Mouse (Mus musculus) retina, adult 2 months (tissue): ENCODE measurements around the gene Rcan2.

Experiments
- DNase-seq: peaks from one replicate; pipeline ENCODE4 v3.0.0-alpha.2; 2012; ENCODE audit warnings: low read depth, low spot score

Gene Rcan2

DNA sequence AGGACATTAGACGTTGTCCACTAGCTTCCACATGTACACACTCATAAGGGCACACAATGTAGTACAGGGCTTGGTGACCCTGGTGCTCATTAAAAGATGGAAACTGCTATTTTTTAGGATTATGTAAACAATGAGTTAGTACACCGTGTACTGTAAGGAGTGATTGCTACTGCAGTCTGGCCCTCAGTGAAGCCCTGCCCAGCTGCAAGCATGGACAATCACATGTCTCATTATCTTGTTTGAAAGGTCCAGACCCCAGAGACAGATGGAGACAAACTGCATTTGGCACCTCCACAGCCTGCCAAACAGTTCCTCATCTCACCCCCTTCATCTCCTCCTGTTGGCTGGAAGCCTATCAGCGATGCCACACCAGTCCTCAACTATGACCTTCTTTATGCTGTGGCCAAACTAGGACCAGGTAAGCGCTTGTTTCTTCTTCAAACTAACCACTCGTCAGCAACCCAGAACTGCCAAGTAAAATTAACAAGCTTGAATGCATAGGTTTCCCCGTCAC lies 219.6 kb downstream of the Rcan2 start:
- DNase-seq = no peak

DNA sequence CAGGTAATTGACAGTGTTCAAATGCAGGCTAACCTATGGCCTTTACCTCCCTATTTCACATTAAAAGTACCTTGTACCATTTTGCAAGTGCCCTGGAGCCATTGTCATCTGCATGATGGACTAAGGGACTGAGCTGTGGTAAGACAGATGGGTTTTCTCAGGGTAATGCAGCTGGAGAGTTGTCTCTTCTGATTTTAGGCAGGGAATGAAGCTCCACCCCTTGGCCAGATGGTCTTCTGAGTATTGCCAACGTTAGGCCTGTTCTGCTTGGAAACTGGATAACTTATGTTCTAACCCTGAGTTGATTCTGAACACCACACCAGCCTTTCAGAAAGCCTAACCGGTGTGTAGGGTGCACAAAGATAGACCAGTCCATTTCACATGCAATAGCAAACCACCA lies 222.7 kb downstream of the Rcan2 start:
- no peak for DNase-seq

DNA sequence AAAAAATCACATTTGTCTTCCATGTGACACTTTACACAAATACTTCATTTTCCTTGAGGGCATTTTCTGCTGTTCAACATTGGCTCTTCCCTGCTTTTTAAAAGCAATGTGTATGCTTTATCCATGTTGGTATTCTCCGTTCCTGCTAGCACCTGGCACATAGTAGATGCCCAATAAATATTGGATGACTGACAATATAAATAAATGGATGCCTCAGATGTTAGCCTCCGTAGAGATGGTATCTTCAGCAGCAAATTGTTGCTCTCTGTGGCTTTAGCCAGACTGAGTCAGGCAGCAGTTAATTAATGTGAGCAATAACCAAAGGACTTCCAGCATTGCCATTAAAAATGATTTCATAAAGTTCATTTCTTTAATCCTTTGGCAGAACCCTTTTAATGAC lies 223.9 kb downstream of the Rcan2 start:
- DNase-seq = no peak

DNA sequence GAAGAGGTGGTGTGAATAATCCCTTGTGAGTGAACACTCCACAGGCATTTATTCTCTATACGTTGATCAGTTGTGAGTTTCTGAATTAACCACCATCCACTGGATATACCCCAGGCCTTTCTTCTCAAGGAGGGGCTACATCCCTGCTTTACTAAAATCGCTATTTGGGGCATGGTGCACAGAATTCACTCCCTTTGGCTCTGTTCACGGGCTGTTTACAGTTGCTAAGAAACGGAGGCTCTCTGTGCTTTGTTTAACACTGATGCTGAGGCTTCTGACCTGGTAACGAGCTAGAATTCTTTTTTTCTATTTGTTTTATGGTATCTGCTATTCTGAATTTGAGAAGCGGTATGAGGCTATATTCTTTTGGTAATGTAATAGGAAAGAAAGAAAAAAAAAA lies 224.8 kb downstream of the Rcan2 start:
- no peak for DNase-seq

DNA sequence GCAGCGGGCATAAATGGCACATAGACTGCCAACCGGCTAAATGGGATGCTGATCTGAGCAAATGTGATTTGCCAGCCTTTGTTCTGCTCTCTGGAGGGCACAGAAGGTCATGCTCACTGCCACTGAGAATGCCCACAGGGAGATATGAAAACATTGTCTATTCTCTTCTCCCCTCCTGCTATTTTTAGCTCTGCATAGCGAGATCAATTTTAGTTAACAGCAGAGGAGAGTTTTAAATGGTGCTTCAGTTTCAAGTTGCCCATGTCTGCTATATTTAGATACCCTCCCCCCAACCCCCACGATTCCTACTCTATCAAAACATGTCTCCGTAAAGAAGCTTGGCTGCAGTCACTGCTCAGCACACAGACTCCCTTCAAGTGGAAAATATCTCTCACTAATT lies 225.2 kb downstream of the Rcan2 start:
- DNase-seq = no peak

DNA sequence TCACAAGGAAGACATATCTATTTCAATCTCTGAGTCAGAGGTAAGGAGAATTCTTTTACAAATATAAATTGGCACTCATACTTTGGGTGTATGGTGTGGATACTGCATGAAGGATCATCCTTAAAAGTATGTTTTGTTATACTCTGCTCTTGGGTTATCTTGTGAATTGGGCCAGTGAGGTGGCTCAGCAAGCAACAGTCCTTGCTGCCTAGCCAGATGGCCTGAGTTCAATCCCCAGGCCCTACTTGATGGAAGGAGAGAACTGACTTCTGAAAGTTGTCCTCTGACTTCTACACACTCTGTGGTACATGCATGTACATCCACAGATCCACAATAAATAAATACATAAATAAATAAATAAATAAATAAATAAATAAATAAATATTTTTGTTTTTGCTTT lies 225.6 kb downstream of the Rcan2 start:
- no peak for DNase-seq

DNA sequence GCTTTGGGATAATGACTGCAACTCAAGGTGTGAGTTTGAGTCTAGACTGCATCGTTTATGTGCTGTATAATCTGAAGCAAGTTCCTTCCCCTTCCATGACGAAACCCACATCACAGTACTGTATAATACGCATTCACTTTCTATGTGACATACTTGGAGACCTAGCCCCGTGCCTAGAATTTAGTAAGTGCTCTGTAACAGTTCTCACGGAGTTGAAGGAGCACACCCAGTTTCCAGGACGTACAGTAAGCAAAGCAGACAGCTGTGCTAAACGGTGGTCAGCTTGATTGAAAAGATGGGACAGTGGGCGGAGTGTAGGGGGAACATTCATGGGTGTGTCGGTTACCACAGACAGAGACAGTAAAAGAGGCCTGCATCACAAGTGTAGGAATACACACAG lies 226.2 kb downstream of the Rcan2 start:
- DNase-seq = no peak

DNA sequence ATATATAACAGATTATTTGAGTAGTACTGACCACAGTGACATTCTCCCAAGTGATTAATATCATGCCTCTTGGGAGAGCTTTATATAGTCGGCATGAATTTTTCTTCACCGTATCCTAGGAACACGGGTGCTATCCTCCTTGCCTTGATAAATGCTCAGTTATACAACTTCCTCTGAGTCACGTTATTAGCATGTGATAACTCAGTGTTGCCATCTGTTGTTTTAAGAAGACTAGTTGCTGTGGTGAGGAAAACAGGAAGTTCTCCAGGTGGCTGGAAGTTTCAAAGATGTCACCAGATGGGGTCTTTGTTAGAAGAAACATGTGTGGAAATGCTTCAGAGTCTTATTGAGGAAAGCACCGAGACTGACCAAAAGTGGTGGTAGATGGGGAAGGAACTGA lies 228.5 kb downstream of the Rcan2 start:
- no peak for DNase-seq

DNA sequence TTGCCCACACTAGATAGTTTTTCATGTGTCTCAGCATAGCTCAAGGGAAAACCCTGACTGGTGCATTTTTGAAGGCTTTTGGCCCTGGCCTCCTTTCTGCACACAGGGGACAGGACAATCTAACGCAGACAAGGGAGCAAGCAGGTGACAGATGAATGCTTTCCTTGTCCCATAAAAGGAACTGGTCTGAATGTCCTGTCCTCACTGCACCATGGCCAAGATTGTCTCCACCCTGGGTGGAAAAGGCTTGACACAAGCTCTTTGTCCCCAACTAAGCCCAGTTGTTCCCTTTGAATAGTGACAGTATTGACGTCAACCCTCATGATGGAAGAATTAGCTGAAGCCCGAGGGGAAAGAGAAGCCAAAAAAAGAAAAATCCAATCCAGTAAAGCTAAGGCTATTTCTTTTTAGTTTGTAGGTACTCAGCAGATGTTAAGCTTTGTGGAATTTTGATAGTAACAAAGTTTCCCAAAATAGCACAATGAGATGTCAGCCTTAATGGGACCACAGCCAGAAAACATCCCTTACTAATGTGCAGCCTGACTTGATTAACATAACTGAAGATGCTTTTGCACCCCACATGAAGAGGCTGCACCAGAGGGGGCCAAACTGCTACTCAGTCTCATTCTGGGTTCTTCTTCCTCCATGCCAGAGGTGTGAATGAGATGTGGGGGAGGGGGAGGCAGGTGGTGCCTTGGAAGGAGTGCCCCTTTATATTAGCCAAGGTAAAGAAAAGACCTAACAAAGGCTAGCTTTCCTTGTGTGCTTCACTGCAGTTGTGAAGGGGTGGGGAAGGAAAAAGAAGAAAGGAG lies 229.8 kb downstream of the Rcan2 start:
- DNase-seq = no peak

DNA sequence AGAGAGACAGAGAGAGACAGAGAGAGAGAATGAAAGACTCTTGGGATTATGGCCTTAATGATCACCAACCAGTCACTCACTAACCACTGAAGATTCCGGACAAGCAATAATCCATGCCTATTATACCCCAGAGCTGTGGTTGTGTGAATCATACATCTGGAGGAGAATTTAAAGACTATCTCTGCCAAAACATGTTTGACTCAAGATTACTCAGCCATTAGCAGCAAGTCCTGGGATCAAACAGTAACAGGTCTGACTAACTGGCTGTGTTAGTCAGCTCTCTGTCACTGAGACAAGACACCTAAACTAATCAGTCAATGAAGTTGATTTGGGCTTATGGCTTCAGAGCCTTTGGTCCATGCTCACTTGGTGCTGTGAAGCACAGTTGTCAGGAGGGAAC lies 233.9 kb downstream of the Rcan2 start:
- no peak for DNase-seq

DNA sequence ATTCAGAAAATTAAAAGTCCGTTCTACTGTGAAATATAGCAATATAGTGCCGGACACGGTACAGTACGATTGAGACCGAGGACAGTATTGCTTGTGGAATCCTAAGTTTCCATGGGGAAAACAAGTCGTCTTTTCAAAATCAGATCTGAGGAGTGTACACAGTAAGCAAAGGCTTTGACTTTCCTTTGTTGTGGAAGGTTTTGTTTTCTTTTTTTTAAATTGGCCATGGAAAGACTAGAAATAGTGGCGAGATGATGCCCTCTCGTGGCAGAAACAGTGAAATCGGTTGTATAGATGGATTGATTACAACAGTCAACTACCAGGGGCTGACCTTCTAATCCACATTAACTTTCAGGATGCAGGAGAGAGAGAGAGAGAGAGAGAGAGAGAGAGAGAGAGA lies 237.5 kb downstream of the Rcan2 start:
- no peak for DNase-seq

DNA sequence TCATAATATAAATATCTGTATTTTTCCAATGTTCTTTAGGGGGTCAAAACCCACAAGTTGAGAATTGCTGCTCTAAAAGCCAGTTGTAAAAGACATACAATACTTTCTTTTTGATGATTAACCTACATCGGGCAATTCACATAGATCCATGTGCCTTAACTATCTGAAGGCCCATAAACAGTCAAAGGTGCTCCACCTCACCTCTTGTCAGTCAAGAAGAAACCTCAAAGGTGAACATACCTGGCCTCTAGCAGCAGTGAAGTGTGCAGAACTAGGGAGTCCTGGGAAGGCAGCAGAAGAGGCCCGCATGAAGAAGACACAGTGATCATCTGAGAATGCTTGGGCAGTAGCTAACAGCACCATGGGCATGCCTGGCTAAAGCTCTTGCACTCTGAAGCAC lies 239.3 kb downstream of the Rcan2 start:
- DNase-seq = no peak

DNA sequence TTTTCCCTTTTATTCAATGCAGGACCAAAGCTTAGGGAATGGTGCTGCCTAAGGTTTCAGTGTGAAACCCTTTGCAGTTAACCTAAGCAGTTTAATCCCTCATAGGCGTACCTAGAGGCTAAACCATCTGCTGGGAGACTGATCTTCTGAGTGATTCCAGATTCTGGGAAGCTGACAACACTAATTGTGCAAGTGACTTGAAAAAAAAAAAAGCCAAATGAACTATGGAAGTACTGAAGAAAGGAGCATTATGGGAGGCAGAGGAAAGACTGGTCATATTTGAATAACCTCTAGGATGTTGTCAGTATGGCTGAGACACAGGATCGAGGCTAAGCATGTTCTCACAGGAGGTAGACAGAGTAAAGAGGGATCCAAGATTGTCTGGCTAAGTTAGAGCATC lies 241.2 kb downstream of the Rcan2 start:
- DNase-seq = no peak

DNA sequence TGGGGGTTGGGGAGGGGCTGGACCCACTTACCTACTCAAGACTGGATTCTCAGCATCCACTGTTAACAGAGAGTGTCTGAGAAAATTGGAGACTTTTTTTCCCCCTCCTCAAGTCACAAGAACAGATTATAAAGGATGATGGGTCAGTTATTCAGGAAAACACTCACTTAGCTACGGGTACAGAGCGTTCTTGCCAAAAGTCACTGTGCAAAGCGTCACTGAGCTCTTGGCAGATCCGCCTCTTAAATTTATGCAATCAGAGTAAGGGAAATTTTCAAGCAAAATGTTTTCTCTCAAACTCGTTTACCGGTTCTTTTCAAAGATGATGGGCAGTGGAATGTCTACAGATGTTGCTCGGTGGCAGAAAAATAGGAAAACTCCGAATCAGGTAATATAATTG lies 241.7 kb downstream of the Rcan2 start:
- no peak for DNase-seq

DNA sequence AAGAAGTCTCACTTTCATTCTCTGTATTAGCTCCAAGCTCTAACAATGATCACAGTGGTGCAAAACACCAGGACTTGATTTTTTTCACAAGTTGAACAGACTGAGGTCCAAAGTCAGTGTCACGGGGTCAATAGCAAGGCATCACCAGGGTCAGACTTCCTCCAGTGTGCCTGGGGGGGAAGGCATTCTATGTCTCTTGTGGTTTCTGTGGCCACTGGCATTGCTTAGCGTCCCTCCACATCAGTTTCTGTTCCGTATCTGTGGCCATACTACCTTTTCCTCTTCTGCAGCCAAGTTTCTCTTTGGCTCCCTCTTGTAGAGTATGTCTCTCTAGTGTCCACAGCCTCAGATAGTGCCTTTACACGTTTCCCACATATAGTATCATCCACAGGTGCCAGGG lies 252.3 kb downstream of the Rcan2 start:
- no peak for DNase-seq

DNA sequence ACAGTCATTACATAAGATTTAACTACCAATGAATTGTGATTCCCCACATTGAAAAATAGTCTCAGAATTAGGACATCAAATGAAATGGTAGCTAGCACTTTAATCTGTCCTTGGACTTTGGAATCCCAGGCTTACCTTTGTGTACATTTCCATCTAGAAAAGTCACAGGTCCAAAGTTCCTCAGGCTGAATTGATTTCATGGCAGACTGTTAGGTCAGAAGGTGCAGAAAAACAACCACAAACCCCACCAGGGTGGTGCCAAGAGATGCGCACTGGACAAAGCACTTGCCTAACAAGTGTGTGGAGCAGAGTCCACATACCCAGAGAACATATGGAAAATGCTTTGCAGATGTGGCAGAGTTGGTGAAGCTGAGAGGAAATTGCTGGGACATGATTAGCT lies 256.0 kb downstream of the Rcan2 start:
- no peak for DNase-seq

DNA sequence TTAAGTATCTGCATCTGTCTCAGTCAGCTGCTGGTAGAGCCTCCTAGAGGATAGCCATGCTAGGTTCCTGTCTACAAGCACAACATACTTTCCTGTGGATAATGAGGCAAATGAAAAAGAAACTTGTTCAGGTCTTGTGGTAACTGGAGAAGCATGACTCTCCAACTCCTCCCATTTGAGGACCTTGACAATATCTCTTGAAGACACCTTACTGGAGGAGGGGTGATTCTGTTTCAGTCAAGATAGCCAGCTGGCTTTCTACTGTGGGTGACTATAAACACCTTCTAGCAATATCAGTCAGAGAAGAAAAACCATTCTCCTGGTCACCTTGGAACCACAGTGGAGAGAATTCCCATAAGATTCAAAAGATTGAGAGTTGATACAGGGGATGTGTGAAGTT lies 257.0 kb downstream of the Rcan2 start:
- no peak for DNase-seq

DNA sequence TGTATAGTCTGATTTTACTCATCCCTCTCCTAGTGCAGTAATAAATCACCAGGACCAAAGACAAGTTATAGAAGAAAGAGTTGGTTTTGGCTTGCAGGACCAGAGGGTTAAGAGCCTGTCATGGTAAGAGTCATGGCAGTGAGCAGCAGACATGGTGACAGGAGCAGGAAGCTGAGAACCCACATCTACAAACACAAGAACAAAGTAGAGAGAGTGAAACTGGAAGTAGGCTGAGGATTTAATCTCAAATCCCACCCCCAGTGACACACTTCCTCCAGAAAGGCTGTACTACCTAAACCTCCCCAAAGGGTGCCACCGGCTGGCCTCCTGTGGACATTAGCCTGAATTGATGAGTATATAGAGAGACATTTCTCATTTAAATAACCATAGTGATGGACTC lies 259.6 kb downstream of the Rcan2 start:
- no peak for DNase-seq

DNA sequence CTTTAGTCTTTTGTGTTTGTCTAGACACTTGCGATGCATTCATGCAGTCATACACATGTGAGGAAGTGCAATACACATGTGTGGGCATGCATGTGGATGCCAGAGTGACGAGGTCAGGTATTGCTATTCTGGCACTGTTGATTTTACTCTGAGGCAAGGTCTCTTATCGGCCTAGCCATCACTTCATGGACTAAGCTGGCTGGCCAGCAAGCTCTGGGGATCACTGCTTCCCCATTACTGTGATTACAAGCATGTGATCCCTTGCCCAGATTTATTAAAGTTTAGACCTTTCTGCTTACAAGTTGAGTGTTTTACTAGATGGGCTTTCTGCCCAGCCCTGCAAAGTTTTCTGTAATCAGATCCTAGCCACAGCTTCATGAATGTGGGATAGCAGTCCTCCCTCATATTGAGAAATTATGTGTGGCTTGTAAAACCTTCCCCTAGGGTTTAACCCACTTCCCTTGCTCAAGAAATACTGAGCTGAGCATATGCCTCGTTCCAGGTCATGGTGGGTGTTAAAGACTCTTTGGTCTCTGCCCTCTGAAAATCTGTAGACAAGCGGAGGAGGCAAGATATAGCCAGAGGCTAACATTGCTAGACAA lies 260.2 kb downstream of the Rcan2 start:
- no peak for DNase-seq

DNA sequence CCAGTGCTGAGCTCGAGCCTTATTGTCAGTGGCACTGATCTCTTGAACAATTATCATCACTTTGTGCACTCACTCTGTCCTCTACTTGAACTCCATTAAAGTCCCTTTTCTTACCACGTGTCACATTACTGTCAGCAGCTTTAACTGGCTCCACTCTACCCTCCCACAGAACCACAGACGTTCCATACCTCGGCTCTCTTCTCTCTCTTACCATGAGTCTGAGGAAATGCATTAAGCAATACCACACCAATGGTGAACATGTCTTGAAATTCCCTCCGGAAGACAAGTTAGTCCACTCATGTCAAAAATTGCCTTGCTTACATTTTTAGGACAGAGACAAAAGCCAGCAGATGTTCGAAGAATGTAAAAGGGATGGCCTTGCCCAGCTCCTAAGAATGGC lies 267.7 kb downstream of the Rcan2 start:
- DNase-seq = no peak

DNA sequence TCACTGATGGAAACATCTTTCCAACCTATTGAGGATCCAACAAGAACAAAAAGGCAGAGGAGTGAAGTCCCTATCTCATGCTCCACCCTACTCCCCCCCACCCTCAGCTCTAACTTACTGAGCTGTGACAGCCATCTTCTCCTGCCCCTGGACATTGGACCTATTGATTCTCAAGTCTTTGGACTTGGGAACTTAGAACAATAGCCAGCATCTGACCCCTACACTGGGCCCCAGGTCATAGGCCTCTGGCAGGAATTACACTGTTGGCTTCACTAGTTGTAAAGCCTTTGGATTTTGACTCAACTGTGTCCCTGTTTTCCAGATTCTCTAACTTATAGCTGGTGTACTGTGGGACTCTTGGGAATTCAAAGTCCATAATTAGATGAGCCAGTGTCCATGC lies 270.5 kb downstream of the Rcan2 start:
- no peak for DNase-seq

DNA sequence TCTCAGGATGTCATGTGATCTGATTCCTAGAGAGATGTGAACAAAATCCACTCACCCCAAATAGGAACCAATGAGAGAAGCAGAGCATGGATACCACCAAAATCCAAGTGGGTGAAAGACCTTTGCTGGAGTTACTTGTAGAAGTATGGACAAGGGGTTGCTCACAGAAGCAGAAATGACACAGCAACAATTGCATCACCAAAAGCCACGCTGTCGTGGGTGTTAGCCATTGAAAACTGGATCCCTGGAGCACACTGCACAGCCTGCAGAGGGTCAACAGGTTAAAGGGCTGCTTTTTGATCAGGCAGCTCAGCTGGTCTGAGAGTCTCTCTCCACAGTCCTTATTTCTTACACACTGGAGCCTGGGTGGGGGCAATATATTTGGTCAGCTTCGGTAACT lies 274.4 kb downstream of the Rcan2 start:
- DNase-seq = no peak

DNA sequence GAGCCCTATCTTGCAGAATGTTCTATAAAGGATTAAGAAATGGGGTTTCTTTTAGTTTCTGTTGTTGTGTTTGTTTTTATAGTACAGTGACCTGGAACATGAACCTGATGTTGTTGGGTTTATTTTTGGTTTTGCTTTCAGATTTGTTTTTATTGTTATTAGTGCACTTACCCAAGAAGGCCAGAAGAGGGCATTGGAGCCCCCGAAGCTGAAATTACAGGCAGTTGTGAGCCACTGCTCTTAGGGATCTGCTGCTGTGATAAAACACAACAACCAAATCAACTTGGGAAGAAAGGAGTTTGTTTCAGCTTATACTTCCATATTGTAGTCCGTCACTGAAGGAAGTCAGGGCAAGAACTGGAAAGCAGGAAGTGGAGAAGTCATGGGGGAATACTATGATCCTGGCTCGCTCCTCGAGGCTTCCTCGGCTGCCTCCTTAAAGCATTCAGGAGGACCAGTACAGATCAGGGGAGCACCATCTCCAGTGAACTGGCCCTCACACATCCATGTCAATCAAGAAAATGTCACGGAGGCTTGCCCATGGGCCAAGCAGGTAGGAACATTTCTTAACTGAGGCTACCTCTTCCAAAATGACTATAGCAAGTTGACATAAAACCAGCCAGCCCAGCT lies 275.0 kb downstream of the Rcan2 start:
- no peak for DNase-seq
